Comparison of ENCODE assay signal across 8 mouse cellular contexts in the genomic region with DNA sequence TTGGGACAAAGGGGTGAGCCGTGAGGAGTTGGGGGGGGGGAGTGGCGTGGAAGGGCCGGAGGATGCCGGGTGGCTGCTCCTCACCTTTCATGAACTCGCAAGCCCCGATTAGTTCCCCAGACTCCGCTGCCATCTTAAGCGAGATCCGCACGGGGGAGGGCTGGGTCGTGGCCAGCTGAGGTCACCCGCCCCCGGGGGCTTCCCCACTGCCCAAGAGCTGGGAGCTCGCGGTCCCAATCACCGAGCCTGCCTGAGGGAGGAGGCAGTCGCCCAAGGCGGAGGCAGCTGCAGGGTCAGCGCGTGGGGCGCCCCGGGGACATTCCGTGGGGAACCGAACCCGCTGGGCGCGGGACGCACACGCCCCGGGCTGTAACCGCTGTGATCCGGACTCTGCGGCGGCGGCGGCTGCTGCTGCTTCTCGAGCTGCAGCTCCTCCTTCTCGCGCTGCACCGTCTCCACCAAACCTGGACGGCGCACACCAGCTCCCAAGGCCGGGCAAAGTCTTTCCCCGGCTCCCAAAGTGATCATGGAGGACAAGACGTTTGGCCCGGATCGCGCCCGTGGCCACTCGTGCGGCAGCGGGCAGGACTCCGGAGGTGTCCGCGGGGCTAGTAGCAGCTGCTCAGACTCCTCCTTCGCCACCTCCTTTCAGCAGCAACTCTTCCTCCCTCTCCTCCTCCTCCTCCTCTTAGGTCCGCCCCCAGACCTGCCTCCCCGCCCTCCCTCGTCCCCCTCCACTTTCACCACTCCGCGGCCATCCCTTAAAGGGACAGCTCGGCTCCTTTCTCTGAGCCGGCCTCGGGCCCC. TPM values are rescaled to one million over a fixed set of nuclear protein-coding genes. Genes with fewer than 3 reads are reported as not detected.
A peak's percentile ranks its signal among the peaks of the same experiment; 100 is the strongest.
DNase-seq lines count a peak whose midpoint lies in the region; ATAC-seq lines count a peak whose summit lies in the region.

TSS of gene Cdc14a (minus strand) at position 680 of the 807 bp plus-strand sequence.

- peak; percentile 94 for ATAC-seq in hindbrain, embryonic 12.5 days (ENCODE audit: low FRiP score)

- H3K4me3 ChIP-seq in hindbrain, embryonic 12.5 days, result peak within 1 kb of the TSS; percentile 95
- peak within 1 kb of the TSS; percentile 82 for H3K4me3 ChIP-seq in macrophage (ENCODE audit: inconsistent target)

- under 1% methylated on average over 54 of the region's 64 CpGs for WGBS in hindbrain, embryonic 12.5 days
- WGBS in macrophage (ENCODE audit: missing documents), result under 1% methylated on average over 49 of the region's 64 CpGs

- H3K36me3 ChIP-seq in hindbrain, embryonic 12.5 days, result no peaks in the 10 kb centered on the region; the same call in 1 of the 2 replicates
- no peaks in the 10 kb centered on the region for H3K36me3 ChIP-seq in macrophage (ENCODE audit: inconsistent target)

- H3K27ac ChIP-seq in hindbrain, embryonic 12.5 days, result peak within 1 kb of the TSS; percentile 94
- H3K27ac ChIP-seq in macrophage, result peak within 1 kb of the TSS; percentile 37

- peak within 1 kb of the TSS; percentile 95 for H3K9ac ChIP-seq in hindbrain, embryonic 12.5 days

- peaks cover 20% of the 10 kb centered on the region for H3K4me1 ChIP-seq in hindbrain, embryonic 12.5 days

- peak within 1 kb of the TSS; percentile 91 for H3K4me2 ChIP-seq in hindbrain, embryonic 12.5 days (replicated peaks)

- peak; percentile 65 for DNase-seq in T-cell, adult 2 months (ENCODE audit: low spot score)
- peak; percentile 86 to 92 for DNase-seq in cerebellum, postnatal 10 days
- DNase-seq in frontal cortex, postnatal 10 days (ENCODE audit: low spot score in 2 of 2), result peak; percentile 67 to 72
- peak; percentile 36 to 54 for DNase-seq in left cerebral cortex, adult 18-20 months (ENCODE audit: low spot score in 2 of 2)
- peak; percentile 50 to 56 for DNase-seq in right cerebral cortex, adult 2 months (ENCODE audit: low spot score in 2 of 2)
- peak; percentile 57 for DNase-seq in urinary bladder, postnatal 25 days (ENCODE audit: low spot score)

- no peaks in the 10 kb centered on the region for H3K79me2 ChIP-seq in macrophage (ENCODE audit: inconsistent target)

- no peaks in the 10 kb centered on the region for H3K9me3 ChIP-seq in hindbrain, embryonic 12.5 days (replicated peaks)

- H3K27me3 ChIP-seq in hindbrain, embryonic 12.5 days, result no peaks in the 10 kb centered on the region

RNA-seq across cellular contexts. Expression of gene Cdc14a, which starts in this region (rescaled TPM):
- polyA plus RNA-seq in hindbrain, embryonic 12.5 days (2016; fragmentation: Nextera tagmentation; extraction: Ambion mirVana), result 13.6 and 15.4 TPM in 2 replicates
- 1 to 10 TPM; 3.4 to 3.6 TPM for total RNA-seq in left cerebral cortex, adult 18-20 months (2021)
- 100 to 1,000 TPM in 2 of 26 experiments, 10 to 100 TPM in 24; 13.2 to 113 (median 33.5) TPM for total RNA-seq in macrophage (2018; cell fraction: chromatin; rRNA removed)
- 10 to 100 TPM in 1 of 26 experiments, 1 to 10 TPM in 25; 2.3 to 10.3 (median 3.5) TPM for total RNA-seq in macrophage (2018; cell fraction: cytosol; rRNA removed)
- 10 to 100 TPM; 10.2 to 64.6 (median 16.4) TPM for total RNA-seq in macrophage (2018; cell fraction: nucleus; rRNA removed)
- 2.0 to 2.2 TPM (median 2.1 TPM) in 3 replicates for polyA plus RNA-seq in macrophage (2018)

Comparison
In these comparisons a context has a peak if more than half of its experiments do, and no peak if none do; other contexts are left out.
1. Peak in every context shown above with its lines: DNase-seq, ATAC-seq, H3K4me3 ChIP-seq and H3K27ac ChIP-seq.